Mouse (Mus musculus): ENCODE results near the gene Scarf1. TPM values are rescaled to one million over a fixed set of nuclear protein-coding genes. Genes with fewer than 3 reads are reported as not detected.

Scarf1 gene
- polyA plus RNA-seq, 1 experiment, result 4.9 TPM

- DNase-seq (ENCODE audit: low spot score), result no peak
These were observed 50.7 kb downstream of the Scarf1 start for GRCm38 (mm10) chr11:75563851-75564548.

DNA sequence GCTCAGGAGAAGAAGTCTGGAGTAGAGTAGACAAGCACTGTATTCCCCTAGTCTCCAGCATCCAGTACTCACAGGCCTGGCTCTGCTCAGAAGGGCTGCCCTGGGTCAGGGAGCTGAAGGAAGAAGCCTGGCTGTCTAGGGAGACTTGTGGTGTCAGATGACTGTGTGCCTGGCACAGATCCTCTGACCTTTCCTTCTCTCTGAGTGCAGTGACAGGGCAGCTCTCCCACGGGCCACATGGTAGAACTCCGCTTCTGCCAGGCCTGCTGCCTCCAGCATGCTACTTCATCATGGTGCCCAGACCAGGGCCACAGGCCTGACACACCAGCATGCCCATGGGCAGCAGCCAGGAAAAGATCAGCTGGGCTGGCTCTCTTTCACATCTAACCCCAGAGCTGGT is 52.5 kb downstream of the Scarf1 start:
- DNase-seq (ENCODE audit: low spot score), result no peak

DNA sequence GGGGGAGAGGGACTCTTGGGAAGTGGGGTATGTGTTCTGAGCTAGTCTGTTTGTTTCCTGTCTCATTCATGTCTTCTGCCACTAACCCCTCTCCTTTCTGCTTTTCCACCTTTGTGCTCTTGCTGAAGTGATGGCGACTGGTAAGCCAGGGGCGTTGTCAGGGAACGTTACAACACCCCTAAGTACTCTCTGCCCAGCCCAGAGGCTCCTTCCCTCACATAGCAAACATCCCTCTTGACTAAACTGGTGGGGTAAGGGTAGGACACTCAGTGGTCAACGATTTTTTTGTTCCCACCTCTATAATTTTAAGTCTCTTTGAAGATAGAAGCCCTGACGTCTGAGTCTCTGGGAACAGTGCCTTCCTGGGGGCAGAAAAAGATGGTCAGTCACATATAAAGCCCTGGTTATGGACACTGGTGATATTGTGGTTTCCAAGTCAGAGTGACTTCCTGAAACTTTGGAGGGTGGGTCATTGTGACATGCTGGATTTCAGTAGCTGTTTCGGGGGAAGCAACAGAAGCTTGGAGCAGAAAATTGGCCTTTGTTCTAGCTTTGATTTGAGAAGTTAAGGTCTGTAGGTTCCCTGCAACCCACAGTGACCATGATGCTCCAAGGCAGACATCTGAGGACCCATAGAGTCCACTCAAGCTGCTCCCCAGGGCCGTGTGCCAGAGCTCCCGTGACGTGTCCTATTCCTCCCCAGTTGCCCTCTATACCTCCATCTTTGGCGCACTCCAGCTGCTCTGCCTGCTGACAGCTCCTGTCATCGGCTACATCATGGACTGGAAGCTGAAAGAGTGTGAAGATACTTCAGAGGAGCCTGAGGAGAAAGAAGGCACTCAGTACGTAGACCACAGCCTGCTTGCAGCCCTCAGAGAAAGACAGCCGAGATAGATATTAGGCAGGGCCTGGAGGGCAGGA is 53.2 kb downstream of the Scarf1 start:
- no peak for DNase-seq (ENCODE audit: low spot score)

GRCm38 (mm10) chr11:75567346-75568114 is 54.2 kb downstream of the Scarf1 start:
- DNase-seq (ENCODE audit: low spot score), result no peak

DNA sequence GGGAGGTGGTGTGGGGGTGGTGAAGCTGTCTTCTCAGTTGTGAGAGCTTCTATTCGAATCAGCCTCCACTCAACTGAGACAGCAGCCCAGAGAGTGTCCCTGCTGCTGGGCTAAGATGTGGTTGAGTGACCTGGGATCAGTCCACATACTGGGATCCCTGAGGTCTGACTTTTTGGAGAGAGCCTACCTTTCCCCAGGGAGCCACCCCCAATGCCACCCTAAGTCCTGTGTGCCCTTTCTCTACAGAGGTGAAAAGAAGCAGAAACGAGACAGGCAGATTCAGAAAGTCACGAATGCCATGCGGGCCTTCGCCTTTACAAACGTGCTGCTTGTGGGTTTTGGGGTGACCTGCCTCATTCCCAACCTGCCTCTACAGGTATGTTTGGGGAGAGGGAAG is 54.8 kb downstream of the Scarf1 start:
- no peak for DNase-seq (ENCODE audit: low spot score)

- no peak for DNase-seq (ENCODE audit: low spot score)
These were observed 55.6 kb downstream of the Scarf1 start for GRCm38 (mm10) chr11:75568962-75569361.

DNA sequence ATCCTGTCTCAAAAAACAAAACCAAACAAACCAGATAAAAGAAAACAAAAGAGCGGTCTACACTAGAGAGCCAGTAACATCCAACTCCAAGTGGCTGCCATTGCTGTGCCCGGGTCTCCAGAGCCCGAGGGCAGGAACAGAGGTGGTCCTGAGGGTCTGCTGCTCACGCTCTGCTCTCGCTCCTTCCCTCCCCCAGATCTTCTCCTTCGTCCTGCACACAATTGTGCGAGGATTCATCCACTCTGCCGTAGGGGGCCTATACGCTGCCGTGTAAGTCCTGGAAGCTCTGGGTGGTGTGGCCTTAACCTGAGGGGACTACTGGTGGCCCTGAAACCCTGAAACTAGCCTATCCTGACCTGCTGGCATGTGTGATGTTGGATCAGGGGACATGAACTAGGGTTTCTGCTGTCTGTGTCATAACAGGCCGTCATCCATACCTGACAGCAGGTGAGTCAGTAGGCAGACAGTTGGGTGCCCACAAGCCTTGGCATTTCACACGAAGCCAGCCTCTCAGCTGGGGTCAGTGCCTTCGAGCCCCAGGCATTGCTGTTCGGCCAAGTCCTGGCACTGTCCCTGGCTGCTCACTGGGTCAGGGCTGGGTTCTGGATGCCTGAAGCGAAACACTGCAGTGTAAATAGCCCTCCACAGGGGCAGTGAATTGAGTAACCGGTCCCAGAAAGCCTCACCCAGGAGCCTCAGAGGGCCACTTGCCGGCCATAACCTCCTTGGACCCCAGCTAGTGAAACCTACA is 57.2 kb downstream of the Scarf1 start:
- DNase-seq (ENCODE audit: low spot score), result no peak

DNA sequence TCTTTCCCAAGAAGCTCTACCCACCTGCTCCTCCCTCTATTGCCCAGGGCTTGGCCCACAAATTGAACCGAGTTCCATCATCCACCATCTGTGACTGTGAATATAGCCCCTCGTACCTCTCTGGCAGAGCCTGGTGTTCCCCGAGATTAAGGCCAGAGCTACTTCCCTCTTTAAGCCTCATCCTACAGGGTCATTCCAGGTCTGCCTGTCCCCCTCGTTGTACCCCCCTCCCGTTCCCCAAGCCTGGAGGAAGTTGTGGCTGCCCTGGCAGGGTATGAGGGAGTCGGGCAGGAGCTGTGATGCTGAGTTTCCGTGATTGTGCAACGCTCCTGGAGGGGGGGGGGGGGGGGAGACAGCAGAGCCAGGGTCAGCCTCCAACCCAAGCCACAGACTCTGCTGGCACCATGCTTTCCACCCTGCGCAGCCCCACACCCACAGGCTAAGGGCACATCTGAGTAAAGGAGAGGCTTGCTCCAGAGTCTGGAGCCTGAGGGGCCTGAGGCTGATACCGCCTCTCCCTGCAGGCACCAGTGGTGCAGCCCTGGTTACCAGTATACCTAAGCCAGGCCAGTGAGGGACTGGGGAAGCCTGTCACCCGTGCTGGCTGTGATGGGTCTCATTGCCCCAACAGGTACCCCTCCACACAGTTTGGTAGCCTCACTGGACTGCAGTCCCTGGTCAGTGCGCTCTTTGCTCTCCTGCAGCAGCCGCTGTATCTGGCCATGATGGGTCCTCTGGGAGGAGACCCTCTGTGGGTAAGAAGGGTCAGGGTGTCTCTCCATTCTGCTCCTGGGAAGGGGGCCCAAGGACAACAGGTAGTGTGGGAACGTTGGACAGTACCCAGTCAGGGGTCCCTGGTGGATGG is 58.0 kb downstream of the Scarf1 start:
- no peak for DNase-seq (ENCODE audit: low spot score)

- no peak for DNase-seq (ENCODE audit: low spot score)
These were observed 59.0 kb downstream of the Scarf1 start for GRCm38 (mm10) chr11:75572301-75572791.

DNA sequence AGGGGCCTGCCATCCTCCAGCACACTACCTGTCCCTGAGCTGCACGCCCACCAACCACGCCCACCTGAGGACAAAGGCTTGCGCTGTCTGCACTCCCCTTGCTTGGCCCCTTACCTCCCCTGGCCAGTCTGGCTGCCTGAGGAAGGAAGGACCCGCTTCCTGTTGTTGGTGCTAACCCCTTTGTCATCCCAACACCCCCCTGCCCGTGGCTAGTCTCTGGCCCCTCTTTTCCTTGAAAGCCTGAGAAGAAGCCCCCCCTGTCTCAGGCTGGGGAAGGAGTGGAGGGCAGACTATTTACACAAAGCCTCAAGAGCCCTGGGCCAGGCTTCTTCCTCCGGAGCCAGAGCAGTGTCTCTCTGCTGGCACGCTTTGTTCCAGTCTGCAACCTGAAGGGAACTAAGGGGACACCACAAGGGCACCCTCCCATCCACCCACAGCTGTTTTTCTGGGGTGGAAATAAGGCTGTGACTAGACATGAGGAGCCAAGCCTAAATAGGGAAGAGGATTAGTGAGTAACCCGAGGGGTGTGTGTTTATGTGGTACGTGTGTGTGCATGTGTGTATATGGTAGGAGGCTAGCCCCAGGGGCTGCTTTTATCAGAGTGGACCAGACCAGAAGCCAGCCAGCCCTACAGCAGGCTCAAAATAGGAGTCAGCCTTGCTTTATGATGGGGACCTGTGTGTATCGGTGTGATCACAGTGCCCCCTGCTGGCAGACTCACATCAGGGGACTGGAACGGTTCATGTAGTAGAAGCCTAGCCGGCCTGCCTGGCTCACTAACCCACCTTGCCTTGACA is 59.7 kb downstream of the Scarf1 start:
- peak; percentile 88 for DNase-seq (ENCODE audit: low spot score)

DNA sequence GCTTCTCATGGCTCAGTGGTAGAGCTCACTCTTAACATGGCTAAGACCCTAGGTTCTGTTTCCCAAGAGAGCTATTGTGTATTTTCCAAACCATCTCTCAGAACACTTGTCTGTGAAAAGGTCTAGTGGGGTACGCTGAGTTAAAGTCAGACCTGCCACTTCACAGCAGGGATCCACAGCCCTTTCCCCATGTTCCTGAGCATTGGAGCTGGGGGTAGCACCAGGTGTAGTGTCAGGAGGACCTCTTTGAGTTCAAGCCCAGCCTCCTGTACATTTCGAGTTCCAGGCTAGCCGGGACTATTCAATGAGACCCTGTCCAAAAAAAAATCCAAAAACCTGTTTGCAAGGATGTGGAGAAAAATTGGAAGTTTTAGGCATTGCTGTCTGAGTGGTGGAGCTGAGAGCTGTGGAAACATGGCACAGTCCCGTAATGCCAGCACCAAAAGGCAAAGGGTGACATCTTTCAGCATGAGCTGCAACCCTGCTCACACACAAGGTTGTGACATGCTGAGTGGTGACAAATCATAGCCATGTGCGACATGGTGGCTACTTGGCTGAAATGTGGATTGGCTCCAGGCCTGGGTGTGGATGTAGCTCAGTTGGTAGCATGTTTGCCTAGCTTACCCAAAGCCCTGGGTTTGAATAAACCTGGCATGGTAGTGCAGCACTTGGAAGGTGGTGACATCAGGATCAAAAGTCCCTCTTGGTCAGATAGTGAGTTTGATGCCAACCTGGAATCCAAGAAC is 61.2 kb downstream of the Scarf1 start:
- no peak for DNase-seq (ENCODE audit: low spot score)

GRCm38 (mm10) chr11:75575560-75576123 is 62.3 kb downstream of the Scarf1 start:
- DNase-seq (ENCODE audit: low spot score), result no peak

Other genes with a start within 250 kb of the Scarf1 start
- 55.4 and 72.0 TPM in 2 replicates for gene Rpa1, start 165.2 kb upstream of the Scarf1 start, polyA plus RNA-seq (2012; rRNA removed)
- 6.7 and 6.8 TPM in 2 replicates for gene Smyd4, start 165.1 kb upstream of the Scarf1 start, polyA plus RNA-seq (2012; rRNA removed)
- gene Serpinf1, start 90.8 kb upstream of the Scarf1 start, polyA plus RNA-seq (2012; rRNA removed), result 85.3 and 147 TPM in 2 replicates
- 0.07 and 0.14 TPM in 2 replicates for gene Serpinf2, start 73.9 kb upstream of the Scarf1 start, polyA plus RNA-seq (2012; rRNA removed)
- gene Wdr81, start 58.8 kb upstream of the Scarf1 start, polyA plus RNA-seq (2012; rRNA removed), result 8.5 and 13.0 TPM in 2 replicates
- 12.1 and 12.6 TPM in 2 replicates for gene Tlcd2, start 51.8 kb upstream of the Scarf1 start, polyA plus RNA-seq (2012; rRNA removed)
- 75.7 and 79.3 TPM in 2 replicates for gene Prpf8, start 26.7 kb upstream of the Scarf1 start, polyA plus RNA-seq (2012; rRNA removed)
- 6.4 and 7.2 TPM in 2 replicates for gene Rilp, start 3.4 kb upstream of the Scarf1 start, polyA plus RNA-seq (2012; rRNA removed)
- gene Slc43a2, start 18.2 kb downstream of the Scarf1 start, polyA plus RNA-seq (2012; rRNA removed), result 11.3 and 12.5 TPM in 2 replicates
- 148 and 178 TPM in 2 replicates for gene Pitpna, start 74.6 kb downstream of the Scarf1 start, polyA plus RNA-seq (2012; rRNA removed)
- 61.9 and 68.7 TPM in 2 replicates for gene Inpp5k, start 117.4 kb downstream of the Scarf1 start, polyA plus RNA-seq (2012; rRNA removed)
- gene Myo1c, start 137.0 kb downstream of the Scarf1 start, polyA plus RNA-seq (2012; rRNA removed), result 126 and 135 TPM in 2 replicates
- gene Crk, start 165.7 kb downstream of the Scarf1 start, polyA plus RNA-seq (2012; rRNA removed), result 84.0 and 86.6 TPM in 2 replicates
- gene Ywhae, start 219.3 kb downstream of the Scarf1 start, polyA plus RNA-seq (2012; rRNA removed), result 334 and 359 TPM in 2 replicates

All from urinary bladder, adult 2 months (tissue).